Mouse (Mus musculus): ENCODE measurements around the gene Cfap45. TPM values are rescaled to one million over a fixed set of nuclear protein-coding genes. Genes with fewer than 3 reads are reported as not detected.

The Cfap45 gene
- polyA plus RNA-seq, 1 experiment from 2014 or later: 1.7 TPM

DNA sequence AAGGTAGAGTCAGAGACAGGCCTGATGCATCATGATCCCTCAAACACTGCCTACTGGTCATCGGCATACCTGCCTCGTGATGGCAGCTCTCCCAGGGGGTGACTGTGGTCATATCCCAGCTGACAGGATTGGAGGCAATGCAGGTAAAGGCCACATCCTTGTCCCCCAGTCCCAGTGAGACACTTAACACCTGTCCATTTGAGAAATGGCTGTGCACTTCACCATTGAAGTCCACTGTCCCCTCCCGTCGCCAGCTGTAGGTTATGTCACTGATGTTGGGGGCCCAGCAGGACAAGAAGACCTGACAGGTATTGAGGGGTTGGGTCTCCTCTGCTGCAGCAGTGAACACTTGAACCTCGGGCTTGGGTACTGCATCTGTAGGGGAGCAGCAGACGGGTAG, 63.7 kb downstream of the Cfap45 start:
- peaks cover 13% of the 10 kb centered on the region for H3K4me1 ChIP-seq
- no peak overlapping the region for H3K9ac ChIP-seq
- H3K4me2 ChIP-seq (replicated peaks): no peak overlapping the region
- no peak overlapping the region for H3K27ac ChIP-seq
- 80% methylated on average over 6 of the region's 6 CpGs for WGBS
- no peak for ATAC-seq (ENCODE audit: low FRiP score, low read depth)
- H3K36me3 ChIP-seq: no peaks in the 10 kb centered on the region
- no peaks in the 10 kb centered on the region for H3K9me3 ChIP-seq
- peaks cover 31% of the 10 kb centered on the region for H3K27me3 ChIP-seq
- H3K4me3 ChIP-seq: no peak overlapping the region

- Histone ChIP-seq H3K27ac (no peak overlapping the region), H3K36me3 (no peaks in the 10 kb centered on the region), H3K9ac (no peak overlapping the region), H3K9me3 (no peaks in the 10 kb centered on the region), H3K4me2 (replicated peaks) (no peak overlapping the region), H3K4me1 (peaks cover 13% of the 10 kb centered on the region), H3K27me3 (peaks cover 31% of the 10 kb centered on the region), H3K4me3 (no peak overlapping the region)
- WGBS: 42% methylated on average over 4 of the region's 4 CpGs
- no peak for ATAC-seq (ENCODE audit: low FRiP score, low read depth)
These were observed 64.4 kb downstream of the Cfap45 start for GRCm38 (mm10) chr1:172585026-172585425.

DNA sequence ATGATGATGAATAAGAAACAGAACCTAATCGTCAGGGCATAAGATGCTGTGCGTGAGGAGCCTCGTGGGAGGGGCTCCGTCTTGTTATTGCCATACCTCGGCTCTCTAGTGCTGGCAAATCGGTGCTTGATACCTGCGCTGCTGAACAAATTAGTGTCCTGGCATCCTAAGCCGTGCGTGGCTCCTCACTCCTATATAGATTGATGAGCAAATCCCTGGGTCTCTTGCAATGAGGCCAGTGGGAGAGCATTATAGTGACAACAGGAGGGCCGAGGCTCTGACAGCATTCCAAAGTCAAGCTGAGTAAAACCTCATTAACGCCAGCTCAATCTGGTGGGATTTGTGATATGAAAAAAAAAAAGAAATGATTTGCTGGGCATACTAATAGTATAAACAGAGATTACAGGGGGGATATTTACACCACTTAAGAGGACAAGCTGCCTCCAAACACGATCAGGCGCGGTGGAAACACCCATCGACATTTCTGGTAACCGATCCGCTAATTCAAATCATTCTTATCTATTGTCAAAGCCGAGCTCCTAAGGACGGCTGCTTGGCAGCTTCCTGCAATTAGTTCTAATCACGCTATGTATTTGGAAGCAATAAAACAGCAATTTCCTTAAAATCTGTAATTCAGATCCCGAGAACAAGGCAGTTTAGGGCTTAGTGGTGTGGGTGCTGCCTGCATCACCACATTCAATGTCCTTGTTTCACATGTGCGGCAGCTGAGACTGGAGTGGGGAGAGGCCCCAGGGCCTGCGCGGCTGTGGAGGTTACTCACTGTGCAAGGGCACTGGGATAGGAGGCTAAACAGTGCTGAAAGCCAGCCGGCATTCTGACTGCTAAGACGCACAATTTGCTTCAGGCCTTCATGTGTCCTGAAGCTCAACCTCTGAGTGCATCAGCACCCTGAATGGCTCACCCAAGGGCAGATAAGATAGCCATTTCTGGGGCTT, 65.3 kb downstream of the Cfap45 start:
- WGBS: 30% methylated on average over 26 of the region's 26 CpGs
- Histone ChIP-seq H3K9ac (no peak overlapping the region), H3K4me2 (replicated peaks) (no peak overlapping the region), H3K9me3 (no peaks in the 10 kb centered on the region), H3K27me3 (peaks cover 31% of the 10 kb centered on the region), H3K27ac (no peak overlapping the region), H3K4me3 (no peak overlapping the region), H3K36me3 (no peaks in the 10 kb centered on the region), H3K4me1 (peaks cover 13% of the 10 kb centered on the region)
- no peak for ATAC-seq (ENCODE audit: low FRiP score, low read depth)

- Histone ChIP-seq H3K27me3 (peaks cover 11% of the 10 kb centered on the region), H3K9me3 (no peaks in the 10 kb centered on the region), H3K4me3 (no peak within 1 kb of the TSS), H3K4me1 (peaks cover 10% of the 10 kb centered on the region), H3K27ac (no peak within 1 kb of the TSS), H3K36me3 (no peaks in the 10 kb centered on the region), H3K9ac (no peak within 1 kb of the TSS), H3K4me2 (replicated peaks) (no peak within 1 kb of the TSS)
- WGBS: 79% methylated on average over 7 of the region's 7 CpGs
- no peak for ATAC-seq (ENCODE audit: low FRiP score, low read depth)
These were observed 69.8 kb downstream of the Cfap45 start, which contains the start of gene Slamf8 for GRCm38 (mm10) chr1:172590385-172590784. TSS of gene Slamf8 (minus strand) at chr1:172590568.

- ATAC-seq (ENCODE audit: low FRiP score, low read depth): no peak
These were observed 72.7 kb downstream of the Cfap45 start for GRCm38 (mm10) chr1:172593321-172593720.

DNA sequence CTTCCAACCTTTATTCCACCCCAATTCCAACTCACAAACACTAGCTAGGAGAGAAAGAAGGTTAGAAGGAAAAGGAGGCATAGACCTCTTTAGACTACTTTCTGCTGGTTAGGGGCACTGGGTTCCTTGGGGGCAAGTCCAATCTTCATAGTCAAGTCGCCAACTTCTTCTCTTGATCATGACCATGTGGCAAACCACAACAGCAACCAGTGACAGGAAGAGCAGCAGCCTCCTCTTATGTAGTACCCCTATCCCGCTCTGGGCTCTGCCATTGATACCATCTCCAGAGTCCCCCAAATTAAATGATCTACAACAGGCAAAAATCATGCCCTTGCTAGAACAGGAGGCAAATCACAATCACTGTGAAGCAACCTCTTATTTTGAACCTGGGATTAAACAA, 73.4 kb downstream of the Cfap45 start:
- Histone ChIP-seq H3K9me3 (no peaks in the 10 kb centered on the region), H3K27ac (no peak overlapping the region), H3K36me3 (no peaks in the 10 kb centered on the region), H3K27me3 (no peaks in the 10 kb centered on the region), H3K4me1 (no peaks in the 10 kb centered on the region), H3K4me3 (no peak overlapping the region), H3K9ac (no peak overlapping the region), H3K4me2 (replicated peaks) (no peak overlapping the region)
- no peak for ATAC-seq (ENCODE audit: low FRiP score, low read depth)
- WGBS: 81% methylated on average over 2 of the region's 2 CpGs

More at GRCm38 (mm10) chr1:172593321-172593720, 72.7 kb downstream of the Cfap45 start:
- Histone ChIP-seq H3K4me2 (replicated peaks) (no peak overlapping the region), H3K9ac (no peak overlapping the region), H3K36me3 (no peaks in the 10 kb centered on the region), H3K27ac (no peak overlapping the region), H3K27me3 (no peaks in the 10 kb centered on the region), H3K4me3 (no peak overlapping the region), H3K9me3 (no peaks in the 10 kb centered on the region), H3K4me1 (no peaks in the 10 kb centered on the region)
- 68% methylated on average over 3 of the region's 3 CpGs for WGBS

GRCm38 (mm10) chr1:172594495-172594894, 73.9 kb downstream of the Cfap45 start:
- no peak overlapping the region for H3K9ac ChIP-seq
- no peak overlapping the region for H3K4me2 ChIP-seq (replicated peaks)
- H3K27ac ChIP-seq: no peak overlapping the region
- no peaks in the 10 kb centered on the region for H3K4me1 ChIP-seq
- H3K36me3 ChIP-seq: no peaks in the 10 kb centered on the region
- no peaks in the 10 kb centered on the region for H3K9me3 ChIP-seq
- H3K4me3 ChIP-seq: no peak overlapping the region
- 0 out of 2 replicates have a peak, but pooled peaks have one; percentile 36 for ATAC-seq (ENCODE audit: low FRiP score, low read depth)
- no peaks in the 10 kb centered on the region for H3K27me3 ChIP-seq

Other genes starting within 250 kb of the Cfap45 start
- 5.3 and 5.6 TPM in 2 replicates for gene Atp1a2, start 222.7 kb upstream of the Cfap45 start, polyA plus RNA-seq (2015; fragmentation: Nextera tagmentation; extraction: Ambion mirVana)
- 0.06 TPM in 1 of 2 replicates, not detected in the other for gene Kcnj9, start 191.5 kb upstream of the Cfap45 start, polyA plus RNA-seq (2015; fragmentation: Nextera tagmentation; extraction: Ambion mirVana)
- gene Kcnj10, start 179.6 kb upstream of the Cfap45 start, polyA plus RNA-seq (2015; fragmentation: Nextera tagmentation; extraction: Ambion mirVana): 0.04 and 0.05 TPM in 2 replicates
- gene Pigm, start 144.3 kb upstream of the Cfap45 start, polyA plus RNA-seq (2015; fragmentation: Nextera tagmentation; extraction: Ambion mirVana): 6.2 and 6.8 TPM in 2 replicates
- gene Slamf9, start 45.4 kb upstream of the Cfap45 start, polyA plus RNA-seq (2015; fragmentation: Nextera tagmentation; extraction: Ambion mirVana): 0.25 and 0.63 TPM in 2 replicates
- gene Igsf9, start 39.0 kb upstream of the Cfap45 start, polyA plus RNA-seq (2015; fragmentation: Nextera tagmentation; extraction: Ambion mirVana): 47.9 and 53.2 TPM in 2 replicates
- gene Tagln2, start 20.8 kb upstream of the Cfap45 start, polyA plus RNA-seq (2015; fragmentation: Nextera tagmentation; extraction: Ambion mirVana): 118 and 119 TPM in 2 replicates
- gene Vsig8, start 35.1 kb downstream of the Cfap45 start, polyA plus RNA-seq (2015; fragmentation: Nextera tagmentation; extraction: Ambion mirVana): 0.33 TPM in 1 of 2 replicates, not detected in the other
- gene Slamf8, start 69.8 kb downstream of the Cfap45 start, polyA plus RNA-seq (2015; fragmentation: Nextera tagmentation; extraction: Ambion mirVana): 0.11 and 0.25 TPM in 2 replicates
- gene Fcrl6, start 81.8 kb downstream of the Cfap45 start, polyA plus RNA-seq (2015; fragmentation: Nextera tagmentation; extraction: Ambion mirVana): 1.0 and 1.3 TPM in 2 replicates
- 10.1 and 10.5 TPM in 2 replicates for gene Dusp23, start 112.2 kb downstream of the Cfap45 start, polyA plus RNA-seq (2015; fragmentation: Nextera tagmentation; extraction: Ambion mirVana)
- not detected in 2 replicates for gene Crp, start 177.3 kb downstream of the Cfap45 start, polyA plus RNA-seq (2015; fragmentation: Nextera tagmentation; extraction: Ambion mirVana)

All from limb, embryonic 13.5 days (tissue).